17 mouse cellular contexts compared by ENCODE assay signal in the genomic region with DNA sequence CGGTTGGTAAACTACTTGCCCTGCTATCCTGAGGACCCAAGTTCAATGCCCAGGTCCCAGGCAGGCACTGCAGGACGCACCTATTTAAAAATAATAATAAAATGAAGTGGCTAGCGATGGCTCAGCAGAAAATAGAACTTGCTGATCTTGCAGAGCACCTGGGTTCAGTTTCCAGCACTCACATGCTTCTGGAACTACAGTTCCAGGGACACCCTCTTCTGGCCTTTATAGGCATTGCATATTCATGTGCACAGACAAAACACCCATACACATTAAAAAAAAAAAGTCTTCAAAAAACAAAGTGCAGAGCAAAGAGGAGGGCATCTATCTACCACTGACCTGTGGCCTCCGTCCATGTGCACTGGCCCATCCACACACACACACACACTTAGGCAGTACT. TPM values are rescaled to one million over a fixed set of nuclear protein-coding genes. Genes with fewer than 3 reads are reported as not detected.
DNase-seq lines count a peak whose midpoint lies in the region; ATAC-seq and TF ChIP-seq lines count a peak whose summit lies in the region.
"Had no signal": no experiment of that assay in that cellular context is flagged by ENCODE, and none has a peak within 500 bp of the region (broad histone marks: within the 10 kb centered on the region; RNA-seq: fewer than 3 reads in every experiment).

No protein-coding gene starts in this region.

- H3K36me3 ChIP-seq in hindbrain, postnatal 0 days (ENCODE audit: insufficient read depth, low read length), result no peaks in the 10 kb centered on the region
- peaks cover 23% of the 10 kb centered on the region for H3K36me3 ChIP-seq in hindbrain, embryonic 14.5 days (replicated peaks; ENCODE audit: control insufficient read depth, insufficient read depth)
- H3K36me3 ChIP-seq in splenic B cell, adult 2 months (ENCODE audit: control insufficient read depth, insufficient read depth, low read length, poor library complexity, severe bottlenecking), result peaks cover 39% of the 10 kb centered on the region

- H3K4me3 ChIP-seq in hindbrain, postnatal 0 days (ENCODE audit: low read length), result no peak overlapping the region
- H3K4me3 ChIP-seq in hindbrain, embryonic 14.5 days (replicated peaks; ENCODE audit: low read length), result no peak overlapping the region
- H3K4me3 ChIP-seq: embryonic facial prominence, embryonic 12.5 days; heart, embryonic 10.5 days; hindbrain, embryonic 13.5 days had no signal

- no peaks in the 10 kb centered on the region for H3K9me3 ChIP-seq in hindbrain, postnatal 0 days (ENCODE audit: low read length)
- no peaks in the 10 kb centered on the region for H3K9me3 ChIP-seq in hindbrain, embryonic 14.5 days (ENCODE audit: control insufficient read depth, low read length)
- H3K9me3 ChIP-seq: embryonic facial prominence, embryonic 12.5 days; G1E; heart, embryonic 10.5 days; hindbrain, embryonic 13.5 days had no signal

- no peak for ATAC-seq in hindbrain, postnatal 0 days
- no peak for ATAC-seq in hindbrain, embryonic 14.5 days (ENCODE audit: low FRiP score)
- ATAC-seq: midbrain, embryonic 16.5 days had no signal

- H3K27me3 ChIP-seq in hindbrain, postnatal 0 days (ENCODE audit: insufficient read depth, low read length), result no peaks in the 10 kb centered on the region
- H3K27me3 ChIP-seq in hindbrain, embryonic 14.5 days (ENCODE audit: control insufficient read depth, insufficient read depth, low read length), result no peaks in the 10 kb centered on the region
- no peaks in the 10 kb centered on the region for H3K27me3 ChIP-seq in splenic B cell, adult 2 months (ENCODE audit: control insufficient read depth, insufficient read depth, low read length, poor library complexity, severe bottlenecking)
- H3K27me3 ChIP-seq: embryonic facial prominence, embryonic 12.5 days; hindbrain, embryonic 13.5 days had no signal

- WGBS in hindbrain, postnatal 0 days, result 94% methylated on average over 4 of the region's 4 CpGs
- 94% methylated on average over 4 of the region's 4 CpGs for WGBS in hindbrain, embryonic 14.5 days

- TF ChIP-seq CTCF in hindbrain, postnatal 0 days (IDR thresholded peaks at IDR 0.05; ENCODE audit: low read depth), result peak; percentile 38

- DNase-seq in hindbrain, postnatal 0 days (ENCODE audit: low spot score), result peak; percentile 14
- no peak for DNase-seq in hindbrain, embryonic 14.5 days (ENCODE audit: low spot score)
- DNase-seq in retina, postnatal 1 day, result peak; percentile 14
- no peak for DNase-seq in retina, embryonic 14.5 days (ENCODE audit: low spot score)
- DNase-seq in ZHBTc4 (ENCODE audit: low read depth, low spot score), result peak; percentile 61
- peak; percentile 55 for DNase-seq in splenic B cell, adult 2 months (ENCODE audit: low read depth, low spot score)
- DNase-seq in ovary, postnatal 10 days (ENCODE audit: low spot score), result no peak
- no peak for DNase-seq in layer of hippocampus, adult 11-12 months (ENCODE audit: low spot score)
- DNase-seq: adrenal gland, postnatal 36 days; cerebellum, adult 18-20 months; left cerebral cortex, postnatal 4 days; thymus, postnatal 25 days had no signal

- H3K27ac ChIP-seq in hindbrain, postnatal 0 days, result no peak overlapping the region
- no peak overlapping the region for H3K27ac ChIP-seq in hindbrain, embryonic 14.5 days
- H3K27ac ChIP-seq: embryonic facial prominence, embryonic 12.5 days; heart, embryonic 10.5 days; hindbrain, embryonic 13.5 days had no signal

- no peak overlapping the region for H3K9ac ChIP-seq in hindbrain, postnatal 0 days (replicated peaks; ENCODE audit: low read length)
- no peak overlapping the region for H3K9ac ChIP-seq in hindbrain, embryonic 14.5 days
- H3K9ac ChIP-seq: embryonic facial prominence, embryonic 12.5 days; hindbrain, embryonic 13.5 days had no signal

- no peaks in the 10 kb centered on the region for H3K4me1 ChIP-seq in hindbrain, postnatal 0 days (ENCODE audit: insufficient read depth, low read length)
- H3K4me1 ChIP-seq in hindbrain, embryonic 14.5 days (replicated peaks; ENCODE audit: control insufficient read depth, insufficient read depth, low read length), result no peaks in the 10 kb centered on the region
- H3K4me1 ChIP-seq: embryonic facial prominence, embryonic 12.5 days; heart, embryonic 10.5 days; hindbrain, embryonic 13.5 days had no signal

- no peak overlapping the region for H3K4me2 ChIP-seq in hindbrain, postnatal 0 days (ENCODE audit: low read depth, low read length)
- no peak overlapping the region for H3K4me2 ChIP-seq in hindbrain, embryonic 14.5 days (replicated peaks)
- H3K4me2 ChIP-seq: embryonic facial prominence, embryonic 12.5 days; hindbrain, embryonic 13.5 days had no signal

RNA-seq across cellular contexts. Expression of gene Ralgps2, which starts 47.9 kb away (rescaled TPM):
- total RNA-seq in hindbrain, postnatal 0 days (2014; rRNA removed), result 52.8 and 53.6 TPM in 2 replicates
- polyA plus RNA-seq in hindbrain, postnatal 0 days (2015; fragmentation: Nextera tagmentation; extraction: Ambion mirVana), result 70.1 and 75.5 TPM in 2 replicates
- polyA plus RNA-seq in hindbrain, embryonic 14.5 days (2014; fragmentation: Nextera tagmentation; extraction: Ambion mirVana), result 85.6 and 89.5 TPM in 2 replicates

RNA-seq across cellular contexts. Expression of gene Angptl1, which starts 53.2 kb away (rescaled TPM):
- total RNA-seq in hindbrain, postnatal 0 days (2014; rRNA removed), result 1.4 and 1.5 TPM in 2 replicates
- polyA plus RNA-seq in hindbrain, postnatal 0 days (2015; fragmentation: Nextera tagmentation; extraction: Ambion mirVana), result 1.0 and 1.3 TPM in 2 replicates
- 2.2 and 3.6 TPM in 2 replicates for polyA plus RNA-seq in hindbrain, embryonic 14.5 days (2014; fragmentation: Nextera tagmentation; extraction: Ambion mirVana)
- polyA plus RNA-seq: G1E had no signal

Comparison
In these comparisons a context has a peak if more than half of its experiments do, and no peak if none do; other contexts are left out.
1. DNase-seq: peak in hindbrain, postnatal 0 days (single experiment), retina, postnatal 1 day (single experiment), ZHBTc4 (single experiment) and splenic B cell, adult 2 months (single experiment); none in hindbrain, embryonic 14.5 days (single experiment), retina, embryonic 14.5 days (single experiment), ovary, postnatal 10 days (single experiment) and layer of hippocampus, adult 11-12 months (single experiment).